Mouse (Mus musculus): ENCODE data around the gene Stab1.

GRCm38 (mm10) chr14:31161638-31162037, 6.8 kb downstream of the Stab1 start:
- TF ChIP-seq CTCF (IDR thresholded peaks at IDR 0.05; ENCODE audit: extremely low read depth, insufficient read depth, low read length) (no peak), POLR2A (IDR thresholded peaks at IDR 0.05; ENCODE audit: extremely low read depth, insufficient read depth, low read length) (no peak)

Data from cortical plate, adult 2 months (tissue).